Mouse (Mus musculus): ENCODE measurements around the gene Nob1. TPM values are rescaled to one million over a fixed set of nuclear protein-coding genes. Genes with fewer than 3 reads are reported as not detected.

The Nob1 gene
- total and polyA plus RNA-seq, 3 experiments = 46.0 to 76.6 (median 59.1) TPM

DNA sequence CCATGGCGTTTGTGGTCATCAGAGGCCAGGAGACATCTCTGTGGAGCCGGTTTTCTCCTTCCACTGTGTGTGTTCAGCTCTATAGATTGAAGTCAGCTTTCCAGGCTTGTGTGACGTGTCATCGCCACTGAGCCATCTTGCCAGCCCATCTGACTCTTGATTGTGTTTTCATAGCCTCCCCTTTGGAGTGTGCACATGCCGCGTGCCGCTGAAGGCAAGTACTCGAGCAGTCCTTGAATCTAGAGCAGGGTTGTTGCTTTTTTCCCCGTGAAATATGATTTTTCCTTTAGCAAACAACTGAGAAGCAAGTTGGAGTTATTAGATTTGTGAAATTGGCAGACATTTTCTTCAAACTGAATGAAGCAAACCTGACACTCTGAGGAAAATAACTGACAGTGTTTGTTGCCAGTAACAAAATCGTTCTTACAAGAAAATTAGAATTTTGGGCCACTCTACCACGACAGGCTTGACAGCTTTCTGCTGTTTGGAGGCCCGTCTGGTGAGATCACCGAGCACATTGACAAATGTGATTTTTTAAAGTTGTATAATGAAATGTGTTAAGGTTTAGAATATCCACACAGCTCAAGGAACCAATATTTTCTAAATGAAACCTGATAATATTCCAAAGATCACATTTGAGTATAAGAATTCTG lies 26.7 kb upstream of the Nob1 start:
- Histone ChIP-seq H3K4me1 (ENCODE audit: insufficient read depth, low read depth, low read length) (peaks cover 19% of the 10 kb centered on the region), H3K36me3 (replicated peaks) (peaks cover 73% of the 10 kb centered on the region), H3K4me3 (ENCODE audit: low read depth, low read length) (no peak overlapping the region), H3K27me3 (ENCODE audit: insufficient read depth, low read length) (no peaks in the 10 kb centered on the region), H3K9me3 (replicated peaks) (no peaks in the 10 kb centered on the region)
- ATAC-seq (ENCODE audit: extremely low read depth, insufficient number of reproducible peaks, low FRiP score, poor library complexity, severe bottlenecking) (no peak), DNase-seq (ENCODE audit: low spot score) (no peak)
- no peak for TF ChIP-seq TAL1 (conservative IDR thresholded peaks at IDR 0.05; ENCODE audit: low read depth, low read length)
- no peak for TF ChIP-seq GATA1 (IDR thresholded peaks at IDR 0.05; ENCODE audit: borderline replicate concordance, low read length)
- TF ChIP-seq GATA2 (IDR thresholded peaks at IDR 0.05; ENCODE audit: borderline replicate concordance, low read depth, low read length) = no peak
- TF ChIP-seq CTCF (IDR thresholded peaks at IDR 0.05; ENCODE audit: low read depth, low read length) = no peak
- no peak for TF ChIP-seq POLR2AphosphoS5 (IDR thresholded peaks at IDR 0.05; ENCODE audit: insufficient replicate concordance, low read depth, low read length)

- Histone ChIP-seq H3K36me3 (replicated peaks) (peaks cover 71% of the 10 kb centered on the region), H3K27me3 (ENCODE audit: insufficient read depth, low read length) (no peaks in the 10 kb centered on the region), H3K9me3 (replicated peaks) (no peaks in the 10 kb centered on the region), H3K4me1 (ENCODE audit: insufficient read depth, low read depth, low read length) (peaks cover 16% of the 10 kb centered on the region), H3K4me3 (ENCODE audit: low read depth, low read length) (no peak overlapping the region)
- no peak for ATAC-seq (ENCODE audit: extremely low read depth, insufficient number of reproducible peaks, low FRiP score, poor library complexity, severe bottlenecking)
- TF ChIP-seq GATA1 (IDR thresholded peaks at IDR 0.05; ENCODE audit: borderline replicate concordance, low read length) = no peak
- TF ChIP-seq CTCF (IDR thresholded peaks at IDR 0.05; ENCODE audit: low read depth, low read length) = no peak
- TF ChIP-seq TAL1 (conservative IDR thresholded peaks at IDR 0.05; ENCODE audit: low read depth, low read length) = no peak
- TF ChIP-seq GATA2 (IDR thresholded peaks at IDR 0.05; ENCODE audit: borderline replicate concordance, low read depth, low read length) = no peak
- TF ChIP-seq POLR2AphosphoS5 (IDR thresholded peaks at IDR 0.05; ENCODE audit: insufficient replicate concordance, low read depth, low read length) = no peak
- no peak for DNase-seq (ENCODE audit: low spot score)
Observed at GRCm38 (mm10) chr8:107449655-107450054, 24.8 kb upstream of the Nob1 start.

GRCm38 (mm10) chr8:107449130-107449529 lies 24.3 kb upstream of the Nob1 start:
- no peaks in the 10 kb centered on the region for H3K27me3 ChIP-seq (ENCODE audit: insufficient read depth, low read length)
- peaks cover 74% of the 10 kb centered on the region for H3K36me3 ChIP-seq (replicated peaks)
- DNase-seq (ENCODE audit: low spot score) (no peak), ATAC-seq (ENCODE audit: extremely low read depth, insufficient number of reproducible peaks, low FRiP score, poor library complexity, severe bottlenecking) (no peak)
- H3K4me1 ChIP-seq (ENCODE audit: insufficient read depth, low read depth, low read length) = peaks cover 16% of the 10 kb centered on the region
- no peaks in the 10 kb centered on the region for H3K9me3 ChIP-seq (replicated peaks)
- no peak overlapping the region for H3K4me3 ChIP-seq (ENCODE audit: low read depth, low read length)
- TF ChIP-seq GATA2 (IDR thresholded peaks at IDR 0.05; ENCODE audit: borderline replicate concordance, low read depth, low read length) = no peak
- TF ChIP-seq TAL1 (conservative IDR thresholded peaks at IDR 0.05; ENCODE audit: low read depth, low read length) = no peak
- no peak for TF ChIP-seq GATA1 (IDR thresholded peaks at IDR 0.05; ENCODE audit: borderline replicate concordance, low read length)
- no peak for TF ChIP-seq CTCF (IDR thresholded peaks at IDR 0.05; ENCODE audit: low read depth, low read length)
- no peak for TF ChIP-seq POLR2AphosphoS5 (IDR thresholded peaks at IDR 0.05; ENCODE audit: insufficient replicate concordance, low read depth, low read length)

DNA sequence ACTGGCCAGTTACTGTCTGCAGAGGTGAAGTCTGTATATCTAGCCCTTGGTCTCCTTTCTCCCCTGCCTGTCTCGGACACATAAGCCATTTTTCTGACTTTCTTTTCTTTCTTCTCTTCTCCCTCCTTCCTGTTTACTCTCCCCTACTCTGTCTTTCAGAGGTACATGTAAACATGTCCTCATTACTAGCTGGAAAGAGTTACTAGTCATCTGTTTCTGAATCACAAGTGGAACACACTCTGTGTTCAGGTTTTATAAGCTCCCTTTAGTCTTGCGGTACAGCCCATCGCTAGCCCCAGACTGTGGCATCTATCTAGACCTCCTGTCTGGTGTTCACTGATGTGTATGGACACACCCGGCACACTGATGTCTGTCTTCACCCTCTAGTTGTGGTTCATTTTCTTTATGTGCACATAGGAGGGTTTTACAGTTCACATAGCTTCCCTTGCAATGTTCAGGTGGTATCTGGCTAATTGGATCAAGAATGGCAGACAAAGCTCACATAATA lies 23.6 kb upstream of the Nob1 start:
- Histone ChIP-seq H3K4me3 (ENCODE audit: low read depth, low read length) (no peak overlapping the region), H3K36me3 (replicated peaks) (peaks cover 72% of the 10 kb centered on the region), H3K27me3 (ENCODE audit: insufficient read depth, low read length) (no peaks in the 10 kb centered on the region), H3K9me3 (replicated peaks) (no peaks in the 10 kb centered on the region), H3K4me1 (ENCODE audit: insufficient read depth, low read depth, low read length) (peaks cover 17% of the 10 kb centered on the region)
- DNase-seq (ENCODE audit: low spot score) (no peak), ATAC-seq (ENCODE audit: extremely low read depth, insufficient number of reproducible peaks, low FRiP score, poor library complexity, severe bottlenecking) (no peak)
- no peak for TF ChIP-seq POLR2AphosphoS5 (IDR thresholded peaks at IDR 0.05; ENCODE audit: insufficient replicate concordance, low read depth, low read length)
- no peak for TF ChIP-seq GATA1 (IDR thresholded peaks at IDR 0.05; ENCODE audit: borderline replicate concordance, low read length)
- no peak for TF ChIP-seq CTCF (IDR thresholded peaks at IDR 0.05; ENCODE audit: low read depth, low read length)
- no peak for TF ChIP-seq TAL1 (conservative IDR thresholded peaks at IDR 0.05; ENCODE audit: low read depth, low read length)
- no peak for TF ChIP-seq GATA2 (IDR thresholded peaks at IDR 0.05; ENCODE audit: borderline replicate concordance, low read depth, low read length)

DNA sequence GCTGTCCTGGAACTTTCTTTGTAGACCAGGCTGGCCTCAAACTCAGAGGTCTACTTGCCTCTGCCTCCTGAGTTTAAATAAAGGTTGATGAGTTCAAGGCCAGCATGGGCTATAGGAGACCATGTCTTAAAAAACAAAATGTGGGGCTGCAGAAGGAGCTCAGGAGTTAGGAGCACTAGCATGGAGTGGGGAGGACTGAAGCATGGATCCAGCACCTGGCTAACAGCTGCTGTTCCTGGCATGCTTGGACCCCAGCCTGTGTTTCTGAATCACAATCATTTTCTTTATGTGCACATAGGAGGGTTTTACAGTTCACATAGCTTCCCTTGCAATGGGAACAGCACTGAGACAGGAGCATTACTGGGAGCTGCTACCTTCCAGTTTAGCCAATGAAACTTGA lies 22.9 kb upstream of the Nob1 start:
- no peaks in the 10 kb centered on the region for H3K27me3 ChIP-seq (ENCODE audit: insufficient read depth, low read length)
- TF ChIP-seq GATA1 (IDR thresholded peaks at IDR 0.05; ENCODE audit: borderline replicate concordance, low read length) (no peak), GATA2 (IDR thresholded peaks at IDR 0.05; ENCODE audit: borderline replicate concordance, low read depth, low read length) (no peak), CTCF (IDR thresholded peaks at IDR 0.05; ENCODE audit: low read depth, low read length) (no peak), TAL1 (conservative IDR thresholded peaks at IDR 0.05; ENCODE audit: low read depth, low read length) (no peak), POLR2AphosphoS5 (IDR thresholded peaks at IDR 0.05; ENCODE audit: insufficient replicate concordance, low read depth, low read length) (no peak)
- H3K9me3 ChIP-seq (replicated peaks) = no peaks in the 10 kb centered on the region
- H3K4me3 ChIP-seq (ENCODE audit: low read depth, low read length) = no peak overlapping the region
- ATAC-seq (ENCODE audit: extremely low read depth, insufficient number of reproducible peaks, low FRiP score, poor library complexity, severe bottlenecking) (no peak), DNase-seq (ENCODE audit: low spot score) (no peak)
- peaks cover 71% of the 10 kb centered on the region for H3K36me3 ChIP-seq (replicated peaks)
- H3K4me1 ChIP-seq (ENCODE audit: insufficient read depth, low read depth, low read length) = peaks cover 19% of the 10 kb centered on the region

GRCm38 (mm10) chr8:107444626-107445025 lies 19.8 kb upstream of the Nob1 start:
- H3K4me3 ChIP-seq (ENCODE audit: low read depth, low read length) = no peak overlapping the region
- H3K27me3 ChIP-seq (ENCODE audit: insufficient read depth, low read length) = no peaks in the 10 kb centered on the region
- H3K36me3 ChIP-seq (replicated peaks) = peaks cover 76% of the 10 kb centered on the region
- no peaks in the 10 kb centered on the region for H3K9me3 ChIP-seq (replicated peaks)
- ATAC-seq (ENCODE audit: extremely low read depth, insufficient number of reproducible peaks, low FRiP score, poor library complexity, severe bottlenecking) = no peak
- no peak for DNase-seq (ENCODE audit: low spot score)
- TF ChIP-seq CTCF (IDR thresholded peaks at IDR 0.05; ENCODE audit: low read depth, low read length) (no peak), GATA2 (IDR thresholded peaks at IDR 0.05; ENCODE audit: borderline replicate concordance, low read depth, low read length) (no peak), POLR2AphosphoS5 (IDR thresholded peaks at IDR 0.05; ENCODE audit: insufficient replicate concordance, low read depth, low read length) (no peak), GATA1 (IDR thresholded peaks at IDR 0.05; ENCODE audit: borderline replicate concordance, low read length) (no peak), TAL1 (conservative IDR thresholded peaks at IDR 0.05; ENCODE audit: low read depth, low read length) (no peak)
- H3K4me1 ChIP-seq (ENCODE audit: insufficient read depth, low read depth, low read length) = peaks cover 22% of the 10 kb centered on the region
